Mouse (Mus musculus): ENCODE measurements around the gene Ppp2r2c. TPM values are rescaled to one million over a fixed set of nuclear protein-coding genes. Genes with fewer than 3 reads are reported as not detected.
A peak's percentile ranks its signal among the peaks of the same experiment; 100 is the strongest.
"Not testable (repeated sequence)": the region's sequence is repeated elsewhere in the genome, so short reads cannot be mapped to it uniquely, and the experiment has no call there.

Gene Ppp2r2c
- polyA plus RNA-seq, 1 experiment from 2014 or later: 64.1 TPM

DNA sequence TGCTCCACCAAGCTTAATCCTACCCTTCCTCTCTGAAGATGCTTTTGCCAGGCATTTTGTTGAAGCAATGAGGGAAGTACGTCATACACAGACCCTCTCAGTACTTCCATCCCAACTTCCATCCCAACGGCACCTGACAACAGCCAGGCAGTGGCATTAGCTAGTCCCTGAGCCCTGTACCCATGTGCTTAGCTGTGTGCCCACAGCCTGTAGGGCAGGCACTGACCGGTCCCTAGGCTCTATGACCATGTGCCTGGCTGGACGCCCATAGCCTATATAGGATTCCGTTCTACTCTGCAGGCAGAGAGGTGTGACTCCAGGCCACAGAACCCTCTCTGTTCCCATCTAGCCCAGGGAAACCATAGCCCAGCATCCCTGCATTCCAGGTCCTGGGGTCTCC lies 69.7 kb downstream of the Ppp2r2c start:
- H3K9ac ChIP-seq (replicated peaks; ENCODE audit: low read depth, low read length): no peak overlapping the region
- no peak overlapping the region for H3K27ac ChIP-seq (ENCODE audit: low read depth, low read length)
- no peak overlapping the region for H3K4me3 ChIP-seq (ENCODE audit: low read depth, low read length)
- H3K36me3 ChIP-seq (ENCODE audit: control insufficient read depth, insufficient read depth, low read length): no peaks in the 10 kb centered on the region; the same call in 1 of the 2 replicates
- WGBS: 92% methylated on average over 5 of the region's 5 CpGs
- H3K27me3 ChIP-seq (ENCODE audit: control insufficient read depth, insufficient read depth, low read length): no peaks in the 10 kb centered on the region
- H3K4me1 ChIP-seq (ENCODE audit: control insufficient read depth, insufficient read depth, low read length): peaks cover 9% of the 10 kb centered on the region; the same call in 1 of the 2 replicates
- ATAC-seq (ENCODE audit: low read depth): no peak
- no peak overlapping the region for H3K4me2 ChIP-seq (ENCODE audit: low read depth, low read length)
- no peaks in the 10 kb centered on the region for H3K9me3 ChIP-seq (ENCODE audit: control insufficient read depth, low read length)

DNA sequence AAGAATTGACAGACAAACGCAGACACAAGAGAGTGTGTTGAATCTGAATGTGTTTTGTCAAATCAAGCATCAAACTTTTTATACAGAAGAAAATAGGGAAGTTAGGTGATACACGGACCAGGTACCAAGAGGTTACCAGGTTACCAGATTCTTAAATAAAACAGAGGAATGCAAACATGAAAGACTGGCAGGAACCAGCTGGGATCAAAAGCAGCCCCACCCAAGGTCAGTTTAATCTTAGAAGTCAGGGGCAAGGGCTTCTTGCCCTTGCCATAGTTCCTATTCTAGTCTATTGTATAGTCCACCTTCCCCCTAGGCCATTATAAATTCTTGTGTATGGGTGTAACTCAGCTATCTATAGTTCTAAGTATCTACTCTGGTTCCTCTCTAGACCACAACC lies 70.7 kb downstream of the Ppp2r2c start:
- not testable (repeated sequence) for H3K27me3 ChIP-seq (ENCODE audit: control insufficient read depth, insufficient read depth, low read length); H3K4me3 ChIP-seq (ENCODE audit: low read depth, low read length); H3K4me1 ChIP-seq (ENCODE audit: control insufficient read depth, insufficient read depth, low read length); H3K9me3 ChIP-seq (ENCODE audit: control insufficient read depth, low read length); H3K9ac ChIP-seq (replicated peaks; ENCODE audit: low read depth, low read length); H3K4me2 ChIP-seq (ENCODE audit: low read depth, low read length); ATAC-seq (ENCODE audit: low read depth); H3K27ac ChIP-seq (ENCODE audit: low read depth, low read length); H3K36me3 ChIP-seq (ENCODE audit: control insufficient read depth, insufficient read depth, low read length)
- 82% methylated on average over 2 of the region's 2 CpGs for WGBS

DNA sequence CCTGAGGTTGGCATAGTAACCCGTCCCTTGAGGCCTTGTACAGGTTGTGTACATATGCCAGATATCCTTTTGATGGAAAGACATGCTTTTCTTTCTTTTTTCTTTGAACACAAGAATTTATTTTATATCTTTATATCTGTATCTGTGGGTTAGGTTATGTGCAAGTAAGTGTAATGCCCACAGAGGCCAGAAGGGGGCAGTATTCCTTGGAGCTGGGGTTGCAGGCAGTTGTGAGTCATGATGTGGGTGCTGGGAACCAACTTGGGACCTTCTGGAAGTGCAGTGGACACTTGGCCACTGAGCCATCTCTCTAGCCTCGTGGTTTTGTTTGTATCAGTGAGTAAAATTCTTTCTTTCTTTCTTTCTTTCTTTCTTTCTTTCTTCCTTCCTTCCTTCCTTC lies 74.1 kb downstream of the Ppp2r2c start:
- ATAC-seq (ENCODE audit: low read depth): no peak
- 95% methylated on average over 2 of the region's 2 CpGs for WGBS
- Histone ChIP-seq H3K9me3 (ENCODE audit: control insufficient read depth, low read length) (no peaks in the 10 kb centered on the region), H3K9ac (replicated peaks; ENCODE audit: low read depth, low read length) (no peak overlapping the region), H3K27ac (ENCODE audit: low read depth, low read length) (no peak overlapping the region), H3K4me2 (ENCODE audit: low read depth, low read length) (no peak overlapping the region), H3K4me1 (ENCODE audit: control insufficient read depth, insufficient read depth, low read length) (peaks cover 11% of the 10 kb centered on the region), H3K27me3 (ENCODE audit: control insufficient read depth, insufficient read depth, low read length) (no peaks in the 10 kb centered on the region), H3K36me3 (ENCODE audit: control insufficient read depth, insufficient read depth, low read length) (no peaks in the 10 kb centered on the region; the same call in 1 of the 2 replicates), H3K4me3 (ENCODE audit: low read depth, low read length) (no peak overlapping the region)

DNA sequence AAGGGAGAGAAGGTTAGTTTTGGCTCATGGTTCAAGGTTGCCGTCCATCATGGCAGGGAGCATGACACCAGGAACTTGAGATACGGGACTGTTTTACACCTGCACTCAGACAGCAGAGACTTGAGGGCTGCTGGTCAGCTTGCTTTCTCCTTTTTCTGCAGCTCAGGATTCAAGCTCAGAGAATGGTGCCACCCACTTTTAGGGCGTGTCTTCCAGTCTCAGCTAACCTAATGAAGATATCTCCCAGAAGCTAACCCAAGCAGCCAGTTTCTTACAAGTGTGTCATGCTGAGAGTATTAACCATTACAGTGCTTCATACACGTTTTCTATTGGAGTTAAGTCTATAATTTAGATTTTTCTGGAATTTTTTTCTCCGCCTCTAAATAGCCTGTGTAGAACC lies 76.2 kb downstream of the Ppp2r2c start:
- peak overlapping the region; percentile 4; the same call in 1 of the 2 replicates for H3K27ac ChIP-seq (ENCODE audit: low read depth, low read length)
- H3K9me3 ChIP-seq (ENCODE audit: control insufficient read depth, low read length): no peaks in the 10 kb centered on the region
- no peaks in the 10 kb centered on the region; the same call in 1 of the 2 replicates for H3K36me3 ChIP-seq (ENCODE audit: control insufficient read depth, insufficient read depth, low read length)
- H3K4me3 ChIP-seq (ENCODE audit: low read depth, low read length): no peak overlapping the region
- no peaks in the 10 kb centered on the region for H3K27me3 ChIP-seq (ENCODE audit: control insufficient read depth, insufficient read depth, low read length)
- no peak for ATAC-seq (ENCODE audit: low read depth)
- H3K9ac ChIP-seq (replicated peaks; ENCODE audit: low read depth, low read length): no peak overlapping the region
- no peak overlapping the region for H3K4me2 ChIP-seq (ENCODE audit: low read depth, low read length)
- WGBS: 78% methylated on average over 5 of the region's 5 CpGs
- peaks cover 11% of the 10 kb centered on the region for H3K4me1 ChIP-seq (ENCODE audit: control insufficient read depth, insufficient read depth, low read length)

DNA sequence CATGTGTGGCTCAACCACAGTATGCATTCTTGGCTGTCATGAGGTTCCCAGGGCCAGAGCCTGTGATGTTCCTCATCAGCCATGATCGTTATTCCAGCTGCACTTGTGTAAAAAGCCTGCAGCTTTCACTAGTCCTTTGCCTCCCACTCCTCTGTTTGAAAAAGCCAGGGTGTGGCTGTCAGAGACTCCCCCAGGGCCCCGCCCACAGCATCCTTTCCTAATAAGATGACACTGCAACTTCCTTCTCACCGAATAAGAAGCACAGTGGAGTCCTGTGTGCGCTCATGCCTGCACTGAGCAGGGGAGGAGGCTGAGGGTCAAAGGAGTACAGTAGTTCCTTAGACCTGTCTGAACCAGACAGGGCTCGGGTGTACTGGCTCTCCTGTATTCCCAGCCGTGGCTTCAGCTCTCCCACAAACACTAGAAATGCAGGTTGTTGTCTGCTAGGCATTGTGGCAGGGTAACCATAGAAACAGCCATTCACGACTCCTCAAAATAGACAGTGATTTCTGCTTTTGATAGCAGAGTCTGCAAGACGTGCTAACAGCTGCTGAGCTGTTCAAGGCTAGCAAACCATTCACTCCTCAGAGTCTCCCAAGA lies 76.9 kb downstream of the Ppp2r2c start:
- Histone ChIP-seq H3K27ac (ENCODE audit: low read depth, low read length) (peak overlapping the region; percentile 55; the same call in 1 of the 2 replicates), H3K4me1 (ENCODE audit: control insufficient read depth, insufficient read depth, low read length) (peaks cover 11% of the 10 kb centered on the region), H3K9ac (replicated peaks; ENCODE audit: low read depth, low read length) (no peak overlapping the region), H3K4me3 (ENCODE audit: low read depth, low read length) (no peak overlapping the region), H3K4me2 (ENCODE audit: low read depth, low read length) (no peak overlapping the region), H3K36me3 (ENCODE audit: control insufficient read depth, insufficient read depth, low read length) (no peaks in the 10 kb centered on the region; the same call in 1 of the 2 replicates), H3K9me3 (ENCODE audit: control insufficient read depth, low read length) (no peaks in the 10 kb centered on the region), H3K27me3 (ENCODE audit: control insufficient read depth, insufficient read depth, low read length) (no peaks in the 10 kb centered on the region)
- 34% methylated on average over 8 of the region's 8 CpGs for WGBS
- peak; percentile 45 for ATAC-seq (ENCODE audit: low read depth)

DNA sequence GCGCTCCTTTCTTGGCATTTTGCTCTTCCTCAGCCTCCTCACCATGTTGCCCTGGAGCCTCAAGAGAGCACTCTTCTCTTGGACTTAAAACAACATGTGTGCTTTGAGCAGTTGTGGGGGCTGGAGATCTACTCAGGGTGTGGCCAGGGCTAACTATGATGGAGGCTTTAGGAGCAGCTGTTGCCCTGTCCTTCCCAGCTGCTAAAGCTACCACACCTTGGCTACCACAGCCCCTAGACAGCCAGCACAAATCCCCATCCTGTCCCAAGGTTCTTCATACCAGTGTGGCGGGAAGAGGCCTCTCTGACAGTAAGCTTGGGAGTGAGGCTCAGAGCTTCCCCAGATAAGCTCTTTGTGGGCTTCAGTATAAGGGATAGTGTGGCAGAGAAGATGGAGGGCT lies 77.4 kb downstream of the Ppp2r2c start:
- H3K27me3 ChIP-seq (ENCODE audit: control insufficient read depth, insufficient read depth, low read length): no peaks in the 10 kb centered on the region
- ATAC-seq (ENCODE audit: low read depth): no peak; the same call in 1 of the 2 replicates
- no peak overlapping the region for H3K4me2 ChIP-seq (ENCODE audit: low read depth, low read length)
- H3K9me3 ChIP-seq (ENCODE audit: control insufficient read depth, low read length): no peaks in the 10 kb centered on the region
- no peaks in the 10 kb centered on the region for H3K36me3 ChIP-seq (ENCODE audit: control insufficient read depth, insufficient read depth, low read length)
- H3K9ac ChIP-seq (replicated peaks; ENCODE audit: low read depth, low read length): no peak overlapping the region
- H3K4me1 ChIP-seq (ENCODE audit: control insufficient read depth, insufficient read depth, low read length): peaks cover 11% of the 10 kb centered on the region
- WGBS: 78% methylated on average over 2 of the region's 2 CpGs
- H3K27ac ChIP-seq (ENCODE audit: low read depth, low read length): no peak overlapping the region
- H3K4me3 ChIP-seq (ENCODE audit: low read depth, low read length): no peak overlapping the region

DNA sequence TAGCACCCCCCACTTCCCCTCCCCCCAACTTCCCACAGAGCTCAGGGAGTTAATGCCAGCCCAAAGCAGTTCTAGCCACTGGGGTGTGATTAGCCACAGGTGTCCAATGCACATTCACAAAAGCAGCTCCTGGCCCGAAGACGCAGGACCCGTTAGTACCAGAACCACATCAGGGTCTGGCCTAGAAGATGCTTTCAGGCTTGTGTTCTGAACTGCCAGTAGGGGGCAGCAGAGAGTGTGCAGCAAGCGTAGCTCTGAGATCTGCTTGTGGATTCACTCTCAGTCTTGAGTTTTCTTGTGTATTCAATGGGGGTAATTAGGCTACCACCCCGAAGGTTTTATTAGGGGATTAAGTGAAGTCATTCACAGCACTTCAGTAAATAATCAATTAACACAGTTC lies 78.1 kb downstream of the Ppp2r2c start:
- H3K27me3 ChIP-seq (ENCODE audit: control insufficient read depth, insufficient read depth, low read length): no peaks in the 10 kb centered on the region
- ATAC-seq (ENCODE audit: low read depth): no peak
- 9% methylated on average over 5 of the region's 5 CpGs for WGBS
- no peak overlapping the region for H3K4me2 ChIP-seq (ENCODE audit: low read depth, low read length)
- no peaks in the 10 kb centered on the region for H3K9me3 ChIP-seq (ENCODE audit: control insufficient read depth, low read length)
- no peak overlapping the region for H3K27ac ChIP-seq (ENCODE audit: low read depth, low read length)
- H3K36me3 ChIP-seq (ENCODE audit: control insufficient read depth, insufficient read depth, low read length): no peaks in the 10 kb centered on the region
- H3K4me1 ChIP-seq (ENCODE audit: control insufficient read depth, insufficient read depth, low read length): peaks cover 11% of the 10 kb centered on the region
- H3K9ac ChIP-seq (replicated peaks; ENCODE audit: low read depth, low read length): no peak overlapping the region
- no peak overlapping the region for H3K4me3 ChIP-seq (ENCODE audit: low read depth, low read length)

DNA sequence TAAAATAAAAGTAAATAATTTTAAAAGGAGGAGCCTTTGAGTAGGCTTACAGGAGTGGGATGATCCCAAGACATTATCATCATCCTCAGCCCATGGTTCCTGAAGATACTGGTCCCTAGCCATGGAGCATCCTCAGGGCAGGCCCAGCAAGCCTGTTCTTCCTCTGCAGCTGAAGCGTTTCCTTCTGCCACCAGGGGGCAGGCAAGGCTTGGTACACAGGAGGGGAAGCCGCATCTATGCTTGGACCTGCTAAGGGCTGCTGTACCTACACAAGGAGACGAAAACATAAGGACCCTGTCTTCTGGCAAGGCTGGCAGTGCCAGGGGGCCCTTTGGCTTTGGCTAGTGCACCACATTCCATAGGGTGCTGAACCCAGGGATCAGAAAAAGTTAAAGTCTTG lies 80.5 kb downstream of the Ppp2r2c start:
- Histone ChIP-seq H3K27ac (ENCODE audit: low read depth, low read length) (no peak overlapping the region), H3K36me3 (ENCODE audit: control insufficient read depth, insufficient read depth, low read length) (no peaks in the 10 kb centered on the region), H3K27me3 (ENCODE audit: control insufficient read depth, insufficient read depth, low read length) (no peaks in the 10 kb centered on the region), H3K9me3 (ENCODE audit: control insufficient read depth, low read length) (no peaks in the 10 kb centered on the region), H3K4me2 (ENCODE audit: low read depth, low read length) (no peak overlapping the region), H3K4me1 (ENCODE audit: control insufficient read depth, insufficient read depth, low read length) (peaks cover 11% of the 10 kb centered on the region), H3K9ac (replicated peaks; ENCODE audit: low read depth, low read length) (no peak overlapping the region), H3K4me3 (ENCODE audit: low read depth, low read length) (no peak overlapping the region)
- ATAC-seq (ENCODE audit: low read depth): peak; percentile 52; the same call in 1 of the 2 replicates
- WGBS: 18% methylated on average over 3 of the region's 3 CpGs

DNA sequence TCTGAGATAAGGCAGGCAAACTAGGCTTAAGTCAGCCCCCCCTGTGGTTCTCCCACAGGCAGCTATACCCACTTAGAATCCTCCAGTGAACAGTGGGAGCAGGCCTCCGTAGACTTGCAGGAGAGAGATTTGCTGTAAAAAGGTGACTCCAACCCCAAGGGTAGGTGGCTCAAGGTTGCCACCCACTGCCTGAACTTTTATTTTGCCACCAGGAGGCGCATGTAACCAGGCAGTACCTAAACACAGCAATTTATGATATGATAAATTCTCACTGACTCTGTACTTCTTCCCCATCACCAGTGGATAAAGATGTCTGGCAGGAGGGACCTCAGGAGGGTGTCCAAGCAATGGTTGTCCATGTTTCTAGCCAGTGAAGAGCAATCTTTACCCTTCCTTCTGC lies 82.6 kb downstream of the Ppp2r2c start:
- H3K4me3 ChIP-seq (ENCODE audit: low read depth, low read length): no peak overlapping the region
- no peaks in the 10 kb centered on the region for H3K27me3 ChIP-seq (ENCODE audit: control insufficient read depth, insufficient read depth, low read length)
- no peaks in the 10 kb centered on the region for H3K9me3 ChIP-seq (ENCODE audit: control insufficient read depth, low read length)
- no peak for ATAC-seq (ENCODE audit: low read depth)
- H3K4me2 ChIP-seq (ENCODE audit: low read depth, low read length): no peak overlapping the region
- no peak overlapping the region for H3K27ac ChIP-seq (ENCODE audit: low read depth, low read length)
- 65% methylated on average over 2 of the region's 2 CpGs for WGBS
- H3K36me3 ChIP-seq (ENCODE audit: control insufficient read depth, insufficient read depth, low read length): no peaks in the 10 kb centered on the region
- H3K9ac ChIP-seq (replicated peaks; ENCODE audit: low read depth, low read length): no peak overlapping the region
- peaks cover 2% of the 10 kb centered on the region; the same call in 1 of the 2 replicates for H3K4me1 ChIP-seq (ENCODE audit: control insufficient read depth, insufficient read depth, low read length)

Data from neural tube, embryonic 14.5 days (tissue).